Mouse (Mus musculus) MEL (cell line): ENCODE measurements around the gene Gm10031. TPM values are rescaled to one million over a fixed set of nuclear protein-coding genes. Genes with fewer than 3 reads are reported as not detected.

ENCODE experiments used
- DNase-seq: peaks from one replicate; pipeline ENCODE4 v3.0.0; 2011; ENCODE audit warnings: low read depth, low spot score
- H3K27ac ChIP-seq: 2 replicates; pipeline ENCODE4 v1.5.1; 2012; ENCODE audit warnings: low read depth, mild to moderate bottlenecking, control low read depth, low read length, moderate library complexity; ENCODE audit not compliant: control insufficient read depth
- H3K27me3 ChIP-seq, 2 experiments: fragments of 150-350 bp in 1 of 2; sonication (generic) in 1 of 2; 2 replicates each; pipeline ENCODE4 v1.6.1; 2012; ENCODE audit warnings: low read length in 2 of 2, mild to moderate bottlenecking in 2 of 2, improper control_type of control experiment in 1 of 2, moderate library complexity in 1 of 2; ENCODE audit not compliant: insufficient read depth in 2 of 2, control insufficient read depth in 1 of 2
- H3K36me3 ChIP-seq, 2 experiments: 2 replicates each; pipeline ENCODE4 v1.6.1; 2012 to 2014; ENCODE audit warnings: low read length in 2 of 2, improper control_type of control experiment in 1 of 2, inconsistent platforms in 1 of 2, mild to moderate bottlenecking in 1 of 2; ENCODE audit not compliant: insufficient read depth in 2 of 2, control insufficient read depth in 1 of 2
- H3K4me1 ChIP-seq, 2 experiments: fragments of 150-350 bp in 1 of 2; sonication (generic) in 1 of 2; 2 replicates each; pipeline ENCODE4 v1.6.1; 2012; ENCODE audit warnings: low read length in 2 of 2, improper control_type of control experiment in 1 of 2, mild to moderate bottlenecking in 1 of 2; ENCODE audit not compliant: insufficient read depth in 2 of 2, control insufficient read depth in 1 of 2
- H3K4me3 ChIP-seq, 2 experiments: fragments of 150-350 bp in 1 of 2; sonication (generic) in 1 of 2; 2 replicates each; pipeline ENCODE4 v1.5.1; 2012; ENCODE audit warnings: low read depth in 2 of 2, low read length in 2 of 2, mild to moderate bottlenecking in 2 of 2, moderate library complexity in 2 of 2, control low read depth in 1 of 2, improper control_type of control experiment in 1 of 2; ENCODE audit not compliant: control insufficient read depth in 1 of 2, insufficient read depth in 1 of 2
- H3K79me2 ChIP-seq: 2 replicates; pipeline ENCODE4 v1.6.1; 2012; ENCODE audit warnings: mild to moderate bottlenecking, low read length, moderate library complexity; ENCODE audit not compliant: control insufficient read depth, poor library complexity, insufficient read depth
- H3K9ac ChIP-seq: 2 replicates; pipeline ENCODE4 v1.6.1; 2012; ENCODE audit warnings: low read depth, mild to moderate bottlenecking, control low read depth, low read length, moderate library complexity; ENCODE audit not compliant: control insufficient read depth, poor library complexity, severe bottlenecking
- H3K9me3 ChIP-seq: fragments of 150-350 bp; sonication (generic); replicated peaks from 2 replicates; pipeline ENCODE4 v1.6.1; 2012; ENCODE audit warnings: mild to moderate bottlenecking, low read length, improper control_type of control experiment, moderate library complexity; ENCODE audit not compliant: insufficient read depth
- BHLHE40 ChIP-seq: IDR thresholded peaks from 2 replicates; pipeline ENCODE4 v1.6.1; 2012; ENCODE audit warnings: low read depth, mild to moderate bottlenecking, inconsistent platforms, low read length, improper control_type of control experiment, borderline replicate concordance
- CHD2 ChIP-seq: IDR thresholded peaks from 2 replicates; pipeline ENCODE4 v1.6.1; 2011; ENCODE audit warnings: low read length, improper control_type of control experiment
- CTCF ChIP-seq, 3 experiments: IDR thresholded peaks in 2 of 3; conservative IDR thresholded peaks in 1 of 3; 2 replicates each; pipeline ENCODE4 v1.5.1; 2011 to 2012; ENCODE audit warnings: low read length in 3 of 3, low read depth in 2 of 3, mild to moderate bottlenecking in 2 of 3, improper control_type of control experiment in 1 of 3, inconsistent platforms in 1 of 3, mixed read lengths in 1 of 3, moderate library complexity in 1 of 3; ENCODE audit not compliant: control insufficient read depth in 1 of 3, insufficient read depth in 1 of 3, poor library complexity in 1 of 3, severe bottlenecking in 1 of 3
- E2F4 ChIP-seq: IDR thresholded peaks from 2 replicates; pipeline ENCODE4 v1.6.1; 2011; ENCODE audit warnings: low read depth, low read length, improper control_type of control experiment, borderline replicate concordance
- ETS1 ChIP-seq: IDR thresholded peaks from 2 replicates; pipeline ENCODE4 v1.6.1; 2012; ENCODE audit warnings: low read depth, mild to moderate bottlenecking, inconsistent platforms, low read length, improper control_type of control experiment, moderate library complexity
- GATA1 ChIP-seq: IDR thresholded peaks from 2 replicates; pipeline ENCODE4 v1.6.1; 2011; ENCODE audit warnings: low read depth, low read length, improper control_type of control experiment
- HCFC1 ChIP-seq: IDR thresholded peaks from 2 replicates; pipeline ENCODE4 v1.6.1; 2012; ENCODE audit warnings: low read depth, mild to moderate bottlenecking, inconsistent platforms, low read length, improper control_type of control experiment, moderate library complexity
- JUND ChIP-seq: IDR thresholded peaks from 2 replicates; pipeline ENCODE4 v1.6.1; 2011; ENCODE audit warnings: low read depth, mild to moderate bottlenecking, improper control_type of control experiment, low read length
- MAX ChIP-seq: IDR thresholded peaks from 2 replicates; pipeline ENCODE4 v1.6.1; 2011; ENCODE audit warnings: low read length, improper control_type of control experiment
- MAZ ChIP-seq: IDR thresholded peaks from 2 replicates; pipeline ENCODE4 v1.6.1; 2012; ENCODE audit warnings: low read depth, mild to moderate bottlenecking, inconsistent platforms, low read length, improper control_type of control experiment
- MXI1 ChIP-seq: IDR thresholded peaks from 2 replicates; pipeline ENCODE4 v1.6.1; 2011; ENCODE audit warnings: mild to moderate bottlenecking, low read depth, low read length, improper control_type of control experiment
- NELFE ChIP-seq: IDR thresholded peaks from 2 replicates; pipeline ENCODE4 v1.6.1; 2011; ENCODE audit warnings: low read depth, low read length, improper control_type of control experiment
- NRF1 ChIP-seq: IDR thresholded peaks from 2 replicates; pipeline ENCODE4 v1.6.1; 2014; ENCODE audit warnings: low read depth, mild to moderate bottlenecking, inconsistent platforms, low read length, improper control_type of control experiment, moderate library complexity; ENCODE audit not compliant: poor library complexity, insufficient read depth, severe bottlenecking
- POLR2A ChIP-seq, 2 experiments: IDR thresholded peaks; 2 replicates each; pipeline ENCODE4 v1.6.1; 2011 to 2012; ENCODE audit warnings: low read length in 2 of 2, mild to moderate bottlenecking in 2 of 2, control low read depth in 1 of 2, improper control_type of control experiment in 1 of 2, low read depth in 1 of 2, moderate library complexity in 1 of 2; ENCODE audit not compliant: control insufficient read depth in 1 of 2, insufficient read depth in 1 of 2, poor library complexity in 1 of 2
- POLR2AphosphoS2 ChIP-seq: IDR thresholded peaks from 2 replicates; pipeline ENCODE4 v1.6.1; 2011; ENCODE audit warnings: low read length, improper control_type of control experiment
- RAD21 ChIP-seq: IDR thresholded peaks from 2 replicates; pipeline ENCODE4 v1.6.1; 2011; ENCODE audit warnings: mild to moderate bottlenecking, low read depth, low read length, improper control_type of control experiment
- RCOR1 ChIP-seq: IDR thresholded peaks from 2 replicates; pipeline ENCODE4 v1.6.1; 2012; ENCODE audit warnings: low read depth, mild to moderate bottlenecking, inconsistent platforms, low read length, improper control_type of control experiment
- SIN3A ChIP-seq: IDR thresholded peaks from 2 replicates; pipeline ENCODE4 v1.6.1; 2012; ENCODE audit warnings: low read length, improper control_type of control experiment, inconsistent platforms
- TBP ChIP-seq: IDR thresholded peaks from 2 replicates; pipeline ENCODE4 v1.8.0; 2011; ENCODE audit warnings: low read depth, low read length, improper control_type of control experiment
- TCF12 ChIP-seq: IDR thresholded peaks from 2 replicates; pipeline ENCODE4 v1.6.1; 2014; ENCODE audit warnings: low read depth, mild to moderate bottlenecking, inconsistent platforms, low read length, improper control_type of control experiment, moderate library complexity
- USF1 ChIP-seq: IDR thresholded peaks from 2 replicates; pipeline ENCODE4 v1.6.1; 2014; ENCODE audit warnings: low read depth, mild to moderate bottlenecking, inconsistent platforms, low read length, improper control_type of control experiment, moderate library complexity
- ZMIZ1 ChIP-seq: IDR thresholded peaks from 2 replicates; pipeline ENCODE4 v1.6.1; 2012; ENCODE audit warnings: low read depth, mild to moderate bottlenecking, inconsistent platforms, low read length, improper control_type of control experiment, moderate library complexity
- polyA plus RNA-seq, 2 experiments: library from polyadenylated mRNA; stranded (reverse) in 1 of 2; unstranded in 1 of 2; fragments of >175 nt in 1 of 2; fragments of >200 nt in 1 of 2; gene quantifications; 2 replicates each; pipeline versions ENCODE4 v1.2.1 to v1.2.4; 2012; ENCODE audit warnings: low replicate concordance in 2 of 2, low read depth in 1 of 2; ENCODE audit not compliant: insufficient read length in 2 of 2, insufficient read depth in 1 of 2, missing spikeins in 1 of 2
- total RNA-seq: library from RNA; depleted of rRNA; stranded (reverse); fragments of 300-350 nt; gene quantifications from 2 replicates; pipeline ENCODE4 v1.2.3, GENCODE M21; 2012

Gm10031 gene
- total and polyA plus RNA-seq, 3 experiments = 10.6 to 15.8 TPM; not detected in 1

GRCm38 (mm10) chr1:156558024-156558930 lies 34.5 kb downstream of the Gm10031 start, which contains the start of gene Abl2:
Gene Abl2, plus strand, starts transcription at chr1:156558786.
- peak within 1 kb of the TSS; percentile 100 for H3K9ac ChIP-seq
- H3K36me3 ChIP-seq = peaks cover 0 to 7% of the 10 kb centered on the region in 2 experiments; a peak in 3 of 4 replicates
- H3K4me1 ChIP-seq = peaks cover 0 to 5% of the 10 kb centered on the region in 2 experiments; a peak in 2 of 4 replicates
- peak; percentile 80 for TF ChIP-seq SIN3A
- TF ChIP-seq NELFE = peak; percentile 88
- peak; percentile 75 for TF ChIP-seq TBP
- peak; percentile 81 for TF ChIP-seq HCFC1
- TF ChIP-seq POLR2A (IDR thresholded peaks at IDR 0.05; ENCODE audit: control insufficient read depth in 1 of 2, insufficient read depth in 1 of 2, low read depth in 1 of 2, low read length in 2 of 2, poor library complexity in 1 of 2) = peak; percentile 86 to 88
- peak; percentile 83 for TF ChIP-seq TCF12
- TF ChIP-seq JUND = no peak
- peak; percentile 88 for TF ChIP-seq MAX
- TF ChIP-seq RCOR1 = no peak
- peak; percentile 43; the same call in 1 of the 2 replicates for TF ChIP-seq ETS1
- TF ChIP-seq MXI1 = peak; percentile 95
- TF ChIP-seq ZMIZ1 = peak; percentile 87
- TF ChIP-seq MAZ = peak; percentile 97; the same call in 1 of the 2 replicates
- no peak for TF ChIP-seq GATA1
- no peak for TF ChIP-seq RAD21
- TF ChIP-seq POLR2AphosphoS2 = peak; percentile 52; the same call in 1 of the 2 replicates
- TF ChIP-seq E2F4 = no peak
- TF ChIP-seq NRF1 = peak; percentile 25; the same call in 1 of the 2 replicates
- TF ChIP-seq CHD2 = no peak
- TF ChIP-seq BHLHE40 = peak; percentile 5; the same call in 1 of the 2 replicates
- peak; percentile 51; the same call in 1 of the 2 replicates for TF ChIP-seq USF1
- 0 out of 6 replicates have a peak, but pooled peaks of 1 of the 3 experiments have one; percentile 2 for TF ChIP-seq CTCF (IDR thresholded peaks at IDR 0.05 in 2 of 3, conservative IDR thresholded peaks at IDR 0.05 in 1 of 3; ENCODE audit: control insufficient read depth in 1 of 3, insufficient read depth in 1 of 3, low read depth in 2 of 3, low read length in 3 of 3, poor library complexity in 1 of 3, severe bottlenecking in 1 of 3)
- H3K4me3 ChIP-seq = peak within 1 kb of the TSS; percentile 74 to 91
- H3K27me3 ChIP-seq = no peaks in the 10 kb centered on the region
- no peaks in the 10 kb centered on the region for H3K9me3 ChIP-seq
- peak within 1 kb of the TSS; percentile 65 for H3K27ac ChIP-seq
- peak; percentile 91 for DNase-seq
- peaks cover 32% of the 10 kb centered on the region for H3K79me2 ChIP-seq
